Mouse (Mus musculus) kidney, postnatal 25 days (tissue): ENCODE results near the gene Spdye4a.
"Not testable (repeated sequence)": the region's sequence is repeated elsewhere in the genome, so short reads cannot be mapped to it uniquely, and the experiment has no call there.

Experiments
- DNase-seq, 2 experiments: peaks; one replicate each; pipeline ENCODE4 v3.0.0; 2021; ENCODE audit warnings: mixed read lengths in 2 of 2

Spdye4a gene

DNA sequence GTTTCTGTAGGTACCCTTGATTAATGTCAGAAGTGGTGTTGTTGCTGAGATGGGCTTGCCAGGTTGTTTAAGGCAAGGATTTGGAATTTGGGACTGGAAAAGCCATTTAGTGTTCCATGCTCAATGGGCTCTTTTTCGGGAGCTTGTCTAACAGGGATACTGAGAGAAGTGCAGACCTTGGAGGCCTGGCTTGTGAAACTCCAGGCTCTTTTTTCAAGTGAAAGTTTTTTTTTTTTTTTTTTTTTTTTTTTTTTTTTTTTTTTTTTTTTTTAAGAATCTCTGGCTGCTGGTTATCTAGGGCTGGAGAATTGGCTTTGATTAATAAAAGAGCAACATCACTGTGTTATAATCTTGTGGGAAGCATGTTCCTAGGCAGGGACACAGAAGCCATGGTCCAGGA lies 4.4 kb downstream of the Spdye4a start:
- no peak for DNase-seq

DNA sequence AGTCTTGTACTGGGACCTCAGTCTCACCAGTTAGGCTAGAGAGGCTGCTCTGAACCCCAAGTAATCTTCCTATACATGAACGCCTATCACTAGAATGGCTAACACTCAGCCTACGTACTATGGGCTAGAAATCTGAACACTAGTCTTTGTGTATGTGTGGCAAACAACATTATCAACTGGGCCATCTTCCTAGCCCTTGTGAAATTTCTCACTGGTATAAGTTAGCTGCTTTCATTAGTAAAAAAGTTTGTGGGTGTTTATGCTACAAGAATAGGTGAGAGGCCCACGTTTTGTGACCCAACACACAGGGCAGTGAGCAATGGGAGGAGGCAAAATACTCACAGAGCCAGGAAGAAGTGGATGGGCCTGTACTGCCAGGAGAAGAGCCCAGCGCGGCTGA lies 5.7 kb downstream of the Spdye4a start:
- DNase-seq = no peak

DNA sequence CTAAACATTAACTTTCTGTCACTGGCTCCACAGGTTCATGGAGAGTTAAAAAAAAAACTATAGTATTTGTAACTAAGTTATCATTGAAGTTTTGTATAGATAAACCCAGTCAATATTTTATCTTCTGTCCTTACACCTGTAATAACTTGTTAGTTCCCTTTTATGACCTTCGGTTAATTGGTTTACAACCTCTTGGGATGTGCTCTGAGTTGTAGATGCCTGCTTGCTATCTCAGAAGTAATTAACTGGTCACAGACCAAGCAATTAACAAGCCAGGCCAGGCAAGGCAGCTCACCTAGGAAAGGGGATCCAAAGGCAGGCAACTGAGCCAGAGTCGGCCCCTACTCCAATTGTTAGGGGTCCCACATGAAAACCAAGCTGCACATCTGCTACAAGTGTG lies 12.9 kb downstream of the Spdye4a start:
- DNase-seq = no peak

DNA sequence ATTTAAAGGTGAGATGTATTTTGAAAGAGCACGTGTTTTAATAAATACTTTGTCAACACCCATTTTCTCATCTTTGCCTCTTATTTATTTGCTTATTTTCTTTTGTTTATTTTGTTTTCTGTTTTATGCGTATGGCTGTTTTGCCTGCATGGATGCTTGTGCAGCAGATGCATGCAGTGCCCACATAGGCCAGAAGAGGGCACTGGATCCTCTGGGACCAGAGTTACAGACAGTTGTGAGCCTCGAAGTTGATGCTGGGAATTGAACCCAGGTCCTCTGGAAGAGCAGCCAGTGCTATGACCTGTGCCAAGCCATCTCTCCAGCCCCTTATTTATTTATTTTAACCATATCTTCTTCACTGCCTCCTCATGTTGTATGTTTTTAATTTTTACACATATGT lies 21.7 kb downstream of the Spdye4a start:
- DNase-seq = no peak

DNA sequence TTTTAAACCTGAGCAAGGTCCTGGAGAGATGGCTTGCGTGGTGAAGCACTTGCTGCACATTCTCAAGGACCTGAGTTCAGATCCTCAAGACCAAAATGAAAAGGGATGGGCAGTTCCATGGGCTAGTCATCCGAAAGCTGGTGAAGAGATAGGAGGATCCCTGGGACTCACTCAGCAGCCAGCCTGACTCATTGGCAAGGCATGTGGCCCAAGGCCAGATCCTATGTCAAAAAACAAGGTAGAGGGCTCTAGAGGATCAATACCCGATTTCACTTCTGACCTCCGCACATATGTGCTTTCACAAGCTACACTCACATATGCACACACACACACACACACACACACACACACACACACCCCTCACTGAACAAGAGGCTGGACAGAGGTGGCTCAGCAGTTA lies 30.2 kb downstream of the Spdye4a start:
- DNase-seq = no peak

DNA sequence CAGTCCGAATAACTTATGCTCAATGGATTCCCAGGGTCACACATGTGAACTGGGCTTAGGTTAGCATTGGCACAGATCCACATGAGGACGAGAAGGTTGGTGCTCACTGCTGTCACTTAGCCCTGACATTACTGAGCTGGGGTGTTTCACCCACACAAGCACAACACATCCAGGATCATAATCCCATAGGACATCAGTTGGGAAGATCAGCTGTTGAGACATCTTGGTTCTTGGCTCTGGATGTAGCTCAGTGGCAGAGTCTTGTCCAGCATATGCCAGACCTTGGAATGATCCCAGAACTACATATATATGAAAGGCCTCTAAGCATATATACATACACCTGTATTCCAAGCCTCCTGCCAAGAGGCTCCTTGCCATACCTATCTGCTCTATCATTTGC lies 31.5 kb downstream of the Spdye4a start:
- no peak for DNase-seq

DNA sequence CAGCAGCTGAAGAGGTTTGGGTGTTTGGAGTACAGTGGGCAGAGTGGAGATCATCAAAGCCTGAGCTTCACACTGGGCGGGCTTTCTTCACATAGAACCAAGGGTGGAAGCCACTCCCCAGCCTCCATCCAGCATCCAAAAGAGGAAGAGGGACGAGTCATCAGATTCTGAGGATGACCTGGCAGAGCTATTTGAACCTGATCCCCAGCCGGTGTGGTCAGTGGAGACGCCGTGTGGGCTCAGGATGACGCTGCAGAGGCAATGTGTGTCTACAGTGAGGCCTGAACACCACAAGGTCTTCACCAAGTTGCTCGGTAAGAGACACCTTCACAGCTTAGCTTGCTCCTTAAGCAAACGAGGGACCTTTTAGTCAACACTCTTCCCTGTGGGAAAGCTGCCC lies 31.9 kb downstream of the Spdye4a start:
- not testable (repeated sequence) for DNase-seq

DNA sequence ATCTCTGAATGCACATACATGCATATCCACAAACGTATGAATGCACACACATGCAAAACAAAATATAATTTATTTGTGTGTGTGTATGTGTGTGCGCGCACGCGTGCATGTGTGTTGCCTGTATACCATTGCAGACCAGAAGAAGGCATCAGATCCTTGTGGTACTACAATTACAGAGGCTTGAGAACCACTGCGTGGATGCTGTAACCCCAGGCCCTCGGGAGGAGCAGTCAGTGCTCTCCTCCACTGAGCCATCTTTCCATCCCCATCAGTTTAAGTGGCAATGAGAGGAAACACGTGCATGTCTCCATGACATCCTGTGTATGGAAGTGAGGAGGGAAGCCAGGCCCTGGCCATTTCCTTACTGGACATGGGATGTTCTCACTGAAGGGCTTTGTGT lies 33.9 kb downstream of the Spdye4a start:
- DNase-seq = no peak

DNA sequence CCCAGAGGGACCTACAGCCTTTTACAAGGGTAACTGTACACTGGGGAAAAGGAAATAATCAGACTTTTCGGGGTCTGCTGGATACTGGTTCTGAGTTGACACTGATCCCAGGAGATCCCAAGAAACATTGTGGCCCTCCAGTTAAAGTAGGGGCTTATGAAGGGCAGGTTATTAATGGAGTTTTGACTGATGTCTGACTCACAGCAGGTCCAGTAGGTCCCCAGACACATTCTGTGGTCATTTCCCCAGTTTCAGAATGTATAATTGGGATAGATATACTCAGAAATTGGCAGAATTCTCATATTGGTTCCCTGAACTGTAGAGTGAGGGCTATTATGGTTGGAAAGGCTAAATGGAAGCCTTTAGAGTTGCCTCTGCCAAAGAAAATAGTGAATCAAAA lies 38.7 kb downstream of the Spdye4a start:
- not testable (repeated sequence) for DNase-seq

DNA sequence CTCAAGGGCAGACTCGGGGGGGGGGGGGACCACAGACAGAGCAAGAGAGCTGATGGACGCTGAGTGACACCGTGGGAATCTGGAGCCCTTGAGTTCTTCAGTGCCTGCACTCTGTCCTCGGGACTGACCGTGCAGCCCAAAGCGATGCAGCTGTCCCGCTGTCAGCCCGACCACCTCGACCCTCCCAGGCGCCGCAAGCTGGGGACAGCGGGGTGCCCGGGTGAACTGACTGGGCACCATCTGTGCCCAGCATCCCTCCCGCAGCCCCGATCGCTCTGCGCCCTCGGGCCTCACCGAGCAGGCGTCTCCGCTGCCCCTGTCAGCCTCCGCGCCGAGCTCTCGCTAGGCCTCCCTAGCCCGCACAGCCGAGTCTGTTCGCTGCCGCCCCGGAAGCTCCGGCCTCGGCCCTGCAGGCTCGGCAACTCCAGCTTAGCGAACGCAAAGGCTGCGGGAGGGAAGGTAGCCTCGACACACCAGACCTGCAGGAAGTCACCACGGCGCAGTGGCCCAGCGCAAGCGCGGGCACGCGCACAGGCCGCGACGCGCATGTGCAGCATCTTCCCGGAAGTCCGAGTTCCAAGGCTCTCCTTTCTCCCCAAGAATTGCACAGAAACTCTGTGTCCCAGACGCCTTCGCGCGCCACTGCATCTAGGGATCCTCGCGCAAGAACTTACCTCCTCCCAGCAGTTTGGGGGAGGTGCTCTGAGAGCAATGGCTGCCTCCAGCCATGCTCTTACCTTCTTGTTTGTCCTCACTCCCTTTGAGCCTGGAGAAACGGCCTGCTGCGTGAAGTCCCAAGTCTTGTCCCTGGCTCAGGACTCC lies 46.2 kb downstream of the Spdye4a start, which contains the start of the genes Rbak and Spdye4b:
Gene Rbak, minus strand, starts transcription at position 521 of the 822 bp plus-strand sequence.
Gene Spdye4b, plus strand, starts transcription at position 763 of the 822 bp plus-strand sequence.
- peak; percentile 94 to 97 for DNase-seq

DNA sequence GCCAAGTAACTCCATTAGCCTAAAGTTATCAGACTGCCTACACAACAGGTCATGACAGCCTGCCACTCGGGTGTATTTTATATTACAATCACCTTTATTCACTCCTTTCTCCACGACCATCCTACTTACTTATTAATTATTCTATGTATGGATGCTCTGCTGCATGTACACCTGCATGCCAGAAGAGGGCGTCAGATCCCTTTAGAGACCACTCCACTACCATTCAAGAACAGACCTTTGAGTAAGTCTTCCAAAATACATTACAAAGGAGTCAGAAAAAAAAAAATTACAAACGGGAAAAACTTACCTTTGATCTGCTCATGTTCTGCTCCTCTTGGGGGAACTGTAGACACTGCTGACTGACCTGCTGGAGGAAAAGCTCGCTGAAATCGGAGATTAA lies 47.5 kb downstream of the Spdye4a start:
- DNase-seq = no peak

DNA sequence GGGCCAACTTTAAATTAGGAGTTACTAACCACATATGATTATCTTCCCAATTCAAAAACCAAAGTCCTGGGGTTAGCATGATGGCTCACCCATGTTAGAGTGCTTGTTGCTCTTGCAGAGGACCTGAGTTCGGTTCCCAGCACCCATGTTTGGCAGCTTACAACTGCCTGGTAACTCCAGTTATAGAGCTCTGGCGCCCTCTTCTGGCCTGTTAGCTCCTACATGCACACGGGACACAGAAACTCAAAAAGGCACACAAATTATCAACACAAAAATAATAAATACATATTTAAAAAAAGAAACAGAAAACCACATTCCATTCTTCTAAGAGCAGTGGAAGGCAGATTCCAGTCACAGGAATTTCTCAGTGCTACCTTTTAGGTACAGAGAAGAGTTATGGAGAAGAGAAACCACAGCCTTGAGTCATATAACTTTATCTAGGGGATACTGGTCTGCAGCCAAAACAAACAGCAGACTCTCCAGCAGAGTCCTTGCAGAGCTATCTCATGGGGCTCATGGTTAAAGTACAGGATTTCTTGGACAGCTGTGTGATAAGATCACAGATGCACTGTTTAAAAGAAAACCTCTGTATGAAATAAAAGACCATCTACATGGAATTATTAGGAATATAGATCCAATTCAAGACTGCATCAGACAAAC lies 49.0 kb downstream of the Spdye4a start:
- no peak for DNase-seq

DNA sequence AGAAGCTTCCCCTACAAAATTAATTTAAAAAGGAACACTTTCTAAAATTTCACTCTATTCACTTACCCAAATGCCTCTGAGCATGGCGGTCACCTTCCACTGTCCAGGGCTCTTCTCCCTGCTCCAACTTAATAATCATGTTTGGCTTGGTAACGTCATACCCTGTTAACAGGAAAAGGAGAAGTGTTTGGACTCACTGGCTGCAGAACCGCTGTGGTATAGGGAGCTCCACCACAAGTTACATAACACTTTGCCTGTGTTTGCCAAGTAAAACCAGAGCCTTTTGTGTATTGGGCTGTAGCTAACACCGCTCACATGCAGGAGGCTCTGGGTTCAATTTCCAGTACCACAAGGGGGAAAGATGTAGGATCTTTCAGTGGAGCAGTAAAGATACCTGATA lies 50.7 kb downstream of the Spdye4a start:
- DNase-seq = no peak
